Mouse (Mus musculus) central nervous system, embryonic 11.5 days (tissue): ENCODE data around the gene Phf2. TPM values are rescaled to one million over a fixed set of nuclear protein-coding genes. Genes with fewer than 3 reads are reported as not detected.

Experiments used
- polyA plus RNA-seq: library from polyadenylated mRNA; depleted of rRNA; stranded (reverse); fragments of >200 nt; gene quantifications from 2 replicates; pipeline ENCODE4 v1.2.3, GENCODE M21; 2012; rRNA removed

Phf2 gene
- 34.5 and 34.9 TPM in 2 replicates for polyA plus RNA-seq

GRCm38 (mm10) chr13:48870771-48871731 lies at the start of gene Phf2:
Gene Phf2 (minus strand): TSS chr13:48871119.

Other genes with a start within 250 kb of the Phf2 start
- 11.4 and 13.7 TPM in 2 replicates for gene Ptpdc1, start 245.5 kb downstream of the Phf2 start, polyA plus RNA-seq
- 10.0 and 22.9 TPM in 2 replicates for gene Barx1, start 208.1 kb downstream of the Phf2 start, polyA plus RNA-seq
- 49.3 and 70.3 TPM in 2 replicates for gene Fam120a, start 96.9 kb upstream of the Phf2 start, polyA plus RNA-seq